Mouse (Mus musculus) right cerebral cortex, postnatal 4 days (tissue): ENCODE results near the gene Lrrc51.

Source experiments
- DNase-seq: peaks from one replicate; pipeline ENCODE4 v3.0.0-alpha.2; 2022

Lrrc51 gene

GRCm38 (mm10) chr7:101880855-101881254, 52.8 kb downstream of the Lrrc51 start:
- no peak for DNase-seq

GRCm38 (mm10) chr7:101875978-101876377, 57.7 kb downstream of the Lrrc51 start:
- no peak for DNase-seq

- no peak for DNase-seq
Measured at GRCm38 (mm10) chr7:101871296-101871695, 62.4 kb downstream of the Lrrc51 start.

- DNase-seq, result no peak
Measured at GRCm38 (mm10) chr7:101870629-101871028, 63.1 kb downstream of the Lrrc51 start, which contains the start of gene Folr1. Folr1 (minus strand) TSS chr7:101870788.

- no peak for DNase-seq
Measured at GRCm38 (mm10) chr7:101869163-101869500, 64.6 kb downstream of the Lrrc51 start.

- DNase-seq, result no peak
Measured at GRCm38 (mm10) chr7:101868241-101869162, 65.2 kb downstream of the Lrrc51 start.

- DNase-seq, result no peak
Measured at GRCm38 (mm10) chr7:101867482-101867881, 66.2 kb downstream of the Lrrc51 start.

GRCm38 (mm10) chr7:101866491-101867265, 67.0 kb downstream of the Lrrc51 start:
- no peak for DNase-seq

GRCm38 (mm10) chr7:101863415-101863814, 70.3 kb downstream of the Lrrc51 start, which contains the start of gene Anapc15:
Anapc15 (plus strand) TSS chr7:101863715.
- no peak for DNase-seq
